In the genomic region with DNA sequence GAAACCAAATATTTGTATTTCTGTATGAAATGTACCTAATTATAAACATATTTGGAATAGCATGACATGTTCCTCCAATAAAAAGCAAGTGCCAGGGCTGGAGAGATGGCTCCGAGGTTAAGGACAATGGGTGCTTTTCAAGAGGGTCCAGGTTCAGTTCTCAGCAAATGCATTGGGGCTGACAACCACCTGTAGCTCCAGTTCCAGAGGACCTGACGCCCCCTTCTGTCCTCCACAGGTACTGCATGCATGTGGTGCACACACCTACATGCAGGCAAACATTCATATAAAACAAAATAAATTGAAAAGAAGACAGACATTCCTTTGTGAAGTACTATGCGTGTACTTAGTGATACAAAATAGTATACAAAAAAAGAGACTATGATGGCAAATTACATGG, we compare ENCODE assay signal across 20 mouse cellular contexts.
DNase-seq lines count a peak whose midpoint lies in the region; ATAC-seq and TF ChIP-seq lines count a peak whose summit lies in the region.
"Had no signal": no experiment of that assay in that cellular context is flagged by ENCODE, and none has a peak within 500 bp of the region (broad histone marks: within the 10 kb centered on the region; RNA-seq: fewer than 3 reads in every experiment).

No protein-coding gene starts in this region.

- H3K27me3 ChIP-seq in forebrain, postnatal 0 days (ENCODE audit: insufficient read depth, low read length): no peaks in the 10 kb centered on the region
- H3K27me3 ChIP-seq in forebrain, embryonic 10.5 days (ENCODE audit: poor library complexity, severe bottlenecking): no peaks in the 10 kb centered on the region
- H3K27me3 ChIP-seq in hindbrain, postnatal 0 days (ENCODE audit: insufficient read depth, low read length): no peaks in the 10 kb centered on the region
- no peaks in the 10 kb centered on the region for H3K27me3 ChIP-seq in hindbrain, embryonic 12.5 days
- no peaks in the 10 kb centered on the region for H3K27me3 ChIP-seq in testis, adult 2 months (ENCODE audit: control insufficient read depth, insufficient read depth, low read length)
- H3K27me3 ChIP-seq: CH12.LX; embryonic facial prominence, embryonic 12.5 days; forebrain, embryonic 12.5 days; heart, embryonic 15.5 days had no signal

- no peak overlapping the region for H3K4me2 ChIP-seq in forebrain, postnatal 0 days (ENCODE audit: low read depth)
- no peak overlapping the region for H3K4me2 ChIP-seq in hindbrain, postnatal 0 days (ENCODE audit: low read depth, low read length)
- H3K4me2 ChIP-seq in hindbrain, embryonic 12.5 days (replicated peaks): no peak overlapping the region
- H3K4me2 ChIP-seq: embryonic facial prominence, embryonic 12.5 days; forebrain, embryonic 12.5 days; heart, embryonic 11.5 days; heart, embryonic 15.5 days had no signal

- H3K9ac ChIP-seq in forebrain, postnatal 0 days: no peak overlapping the region
- H3K9ac ChIP-seq in hindbrain, postnatal 0 days (replicated peaks; ENCODE audit: low read length): no peak overlapping the region
- H3K9ac ChIP-seq in hindbrain, embryonic 12.5 days: no peak overlapping the region
- H3K9ac ChIP-seq: embryonic facial prominence, embryonic 12.5 days; forebrain, embryonic 12.5 days; heart, embryonic 15.5 days had no signal

- no peak for DNase-seq in forebrain, postnatal 0 days
- DNase-seq in forebrain, embryonic 10.5 days (ENCODE audit: extremely low spot score, low spot score): no peak
- DNase-seq in hindbrain, postnatal 0 days (ENCODE audit: low spot score): no peak
- DNase-seq in testis, postnatal 10 days (ENCODE audit: low spot score): no peak
- no peak for DNase-seq in B cell, adult 2 months
- DNase-seq: adrenal gland, adult 8-10 months; adrenal gland, postnatal 36 days; cerebellum, adult 8-10 months; cerebellum, postnatal 25 days; gastrocnemius, postnatal 25 days; heart, adult 18-20 months had no signal

- no peaks in the 10 kb centered on the region for H3K36me3 ChIP-seq in forebrain, postnatal 0 days (ENCODE audit: insufficient read depth)
- H3K36me3 ChIP-seq in forebrain, embryonic 10.5 days (replicated peaks): no peaks in the 10 kb centered on the region
- H3K36me3 ChIP-seq in hindbrain, postnatal 0 days (ENCODE audit: insufficient read depth, low read length): no peaks in the 10 kb centered on the region
- no peaks in the 10 kb centered on the region for H3K36me3 ChIP-seq in hindbrain, embryonic 12.5 days
- H3K36me3 ChIP-seq in testis, adult 2 months (ENCODE audit: control insufficient read depth, insufficient read depth, low read length): no peaks in the 10 kb centered on the region
- H3K36me3 ChIP-seq: embryonic facial prominence, embryonic 12.5 days; forebrain, embryonic 12.5 days; heart, embryonic 15.5 days had no signal

- 69% methylated on average over 3 of the region's 3 CpGs for WGBS in forebrain, postnatal 0 days
- WGBS in forebrain, embryonic 10.5 days: 72% methylated on average over 3 of the region's 3 CpGs
- WGBS in hindbrain, postnatal 0 days: 70% methylated on average over 3 of the region's 3 CpGs
- 73% methylated on average over 3 of the region's 3 CpGs for WGBS in hindbrain, embryonic 12.5 days

- no peaks in the 10 kb centered on the region for H3K9me3 ChIP-seq in forebrain, postnatal 0 days (ENCODE audit: low read length)
- H3K9me3 ChIP-seq in forebrain, embryonic 10.5 days: peaks cover 20% of the 10 kb centered on the region
- no peaks in the 10 kb centered on the region for H3K9me3 ChIP-seq in hindbrain, postnatal 0 days (ENCODE audit: low read length)
- H3K9me3 ChIP-seq in hindbrain, embryonic 12.5 days (replicated peaks): no peaks in the 10 kb centered on the region; the same call in 1 of the 2 replicates
- H3K9me3 ChIP-seq: embryonic facial prominence, embryonic 12.5 days had no signal

- TF ChIP-seq CTCF in forebrain, postnatal 0 days (IDR thresholded peaks at IDR 0.05; ENCODE audit: low read depth): peak; percentile 25; the same call in 1 of the 2 replicates
- peak; percentile 33 for TF ChIP-seq CTCF in hindbrain, postnatal 0 days (IDR thresholded peaks at IDR 0.05; ENCODE audit: low read depth)
- TF ChIP-seq CTCF in testis, adult 2 months (IDR thresholded peaks at IDR 0.05; ENCODE audit: control insufficient read depth, insufficient read depth, insufficient replicate concordance, low read depth, low read length): peak; percentile 78; the same call in 1 of the 2 replicates

- H3K4me3 ChIP-seq in forebrain, postnatal 0 days (ENCODE audit: low read depth, low read length): no peak overlapping the region
- no peak overlapping the region for H3K4me3 ChIP-seq in forebrain, embryonic 10.5 days
- no peak overlapping the region for H3K4me3 ChIP-seq in hindbrain, postnatal 0 days (ENCODE audit: low read length)
- H3K4me3 ChIP-seq in hindbrain, embryonic 12.5 days: no peak overlapping the region
- no peak overlapping the region for H3K4me3 ChIP-seq in testis, adult 2 months (ENCODE audit: control insufficient read depth, low read depth, low read length)
- H3K4me3 ChIP-seq: embryonic facial prominence, embryonic 12.5 days; forebrain, embryonic 12.5 days; heart, embryonic 15.5 days had no signal

- TF ChIP-seq POLR2A in testis, adult 2 months (IDR thresholded peaks at IDR 0.05; ENCODE audit: control insufficient read depth, low read depth, low read length): no peak

- ATAC-seq in forebrain, postnatal 0 days: no peak
- ATAC-seq in hindbrain, postnatal 0 days: no peak
- ATAC-seq in hindbrain, embryonic 12.5 days (ENCODE audit: low FRiP score): no peak
- ATAC-seq: forebrain, embryonic 16.5 days; hindbrain, embryonic 16.5 days had no signal

- no peak overlapping the region for H3K27ac ChIP-seq in forebrain, postnatal 0 days (ENCODE audit: low read depth, low read length)
- no peak overlapping the region for H3K27ac ChIP-seq in forebrain, embryonic 10.5 days
- H3K27ac ChIP-seq in hindbrain, postnatal 0 days: no peak overlapping the region
- H3K27ac ChIP-seq in hindbrain, embryonic 12.5 days: no peak overlapping the region
- H3K27ac ChIP-seq in testis, adult 2 months (ENCODE audit: control insufficient read depth, insufficient read depth, low read depth, low read length): no peak overlapping the region
- H3K27ac ChIP-seq: embryonic facial prominence, embryonic 12.5 days; forebrain, embryonic 12.5 days; heart, embryonic 15.5 days had no signal

- H3K4me1 ChIP-seq in forebrain, postnatal 0 days (ENCODE audit: insufficient read depth): no peaks in the 10 kb centered on the region
- H3K4me1 ChIP-seq in forebrain, embryonic 10.5 days: no peaks in the 10 kb centered on the region
- H3K4me1 ChIP-seq in hindbrain, postnatal 0 days (ENCODE audit: insufficient read depth, low read length): no peaks in the 10 kb centered on the region
- no peaks in the 10 kb centered on the region for H3K4me1 ChIP-seq in hindbrain, embryonic 12.5 days
- no peaks in the 10 kb centered on the region for H3K4me1 ChIP-seq in testis, adult 2 months (ENCODE audit: control insufficient read depth, insufficient read depth, low read length)
- H3K4me1 ChIP-seq: embryonic facial prominence, embryonic 12.5 days; forebrain, embryonic 12.5 days; heart, embryonic 15.5 days had no signal

Comparison
In these comparisons a context has a peak if more than half of its experiments do, and no peak if none do; other contexts are left out.
1. CTCF ChIP-seq: peak in every context shown above with its lines; median percentile 78 in testis, adult 2 months; 33 in hindbrain, postnatal 0 days; 25 in forebrain, postnatal 0 days.